ENCODE assay signal across 8 mouse cellular contexts in genomic region chr9:96795399-96795928, GRCm38 (mm10). TPM values are rescaled to one million over a fixed set of nuclear protein-coding genes. Genes with fewer than 3 reads are reported as not detected.
A peak's percentile ranks its signal among the peaks of the same experiment; 100 is the strongest.
DNase-seq lines count a peak whose midpoint lies in the region; ATAC-seq lines count a peak whose summit lies in the region.

No protein-coding gene starts in this region.

- no peaks in the 10 kb centered on the region for H3K36me3 ChIP-seq in intestine, embryonic 16.5 days (ENCODE audit: control insufficient read depth, insufficient read depth, low read length)
- no peaks in the 10 kb centered on the region for H3K36me3 ChIP-seq in limb, embryonic 12.5 days

- peak overlapping the region; percentile 78 for H3K4me2 ChIP-seq in intestine, embryonic 16.5 days (ENCODE audit: low read depth, low read length)
- H3K4me2 ChIP-seq in limb, embryonic 12.5 days: peak overlapping the region; percentile 69

- peak overlapping the region; percentile 69 for H3K9ac ChIP-seq in intestine, embryonic 16.5 days (ENCODE audit: low read depth, low read length)
- H3K9ac ChIP-seq in limb, embryonic 12.5 days (replicated peaks): peak overlapping the region; percentile 58

- peak; percentile 61 for DNase-seq in thymus, postnatal 0 days (ENCODE audit: low spot score)
- DNase-seq in thymus, adult 18-20 months: no peak
- DNase-seq in embryo, embryonic 10 days (ENCODE audit: low spot score): peak; percentile 66
- peak; percentile 93 for DNase-seq in heart, adult 11 months
- DNase-seq in neural tube, embryonic 10.5 days (ENCODE audit: extremely low spot score, low spot score): peak; percentile 56
- DNase-seq in c-Kit-positive CD71-positive TER-119-positive erythroid progenitor cells, embryonic 14.5 days (ENCODE audit: low spot score): no peak

- H3K4me3 ChIP-seq in intestine, embryonic 16.5 days (ENCODE audit: low read length): peak overlapping the region; percentile 47
- H3K4me3 ChIP-seq in limb, embryonic 12.5 days (replicated peaks): peak overlapping the region; percentile 43

- WGBS in intestine, embryonic 16.5 days: 12% methylated on average over 10 of the region's 10 CpGs
- WGBS in limb, embryonic 12.5 days: 9% methylated on average over 9 of the region's 10 CpGs

- peak overlapping the region; percentile 65 for H3K27ac ChIP-seq in intestine, embryonic 16.5 days (ENCODE audit: low read length)
- 0 out of 2 replicates have a peak overlapping the region, but pooled peaks have one; percentile 31 for H3K27ac ChIP-seq in limb, embryonic 12.5 days

- H3K27me3 ChIP-seq in intestine, embryonic 16.5 days (replicated peaks; ENCODE audit: control insufficient read depth, insufficient read depth, low read length): no peaks in the 10 kb centered on the region
- no peaks in the 10 kb centered on the region for H3K27me3 ChIP-seq in limb, embryonic 12.5 days

- H3K4me1 ChIP-seq in intestine, embryonic 16.5 days (ENCODE audit: control insufficient read depth, insufficient read depth, low read length): peaks cover 6% of the 10 kb centered on the region; the same call in 1 of the 2 replicates
- peaks cover 11% of the 10 kb centered on the region; the same call in 1 of the 2 replicates for H3K4me1 ChIP-seq in limb, embryonic 12.5 days (replicated peaks)

- peak; percentile 71 for ATAC-seq in intestine, embryonic 16.5 days
- peak; percentile 84 for ATAC-seq in limb, embryonic 12.5 days (ENCODE audit: insufficient number of reproducible peaks, insufficient read depth, low FRiP score, low TSS enrichment, low read depth)

- H3K9me3 ChIP-seq in intestine, embryonic 16.5 days (ENCODE audit: control insufficient read depth, low read length): no peaks in the 10 kb centered on the region
- H3K9me3 ChIP-seq in limb, embryonic 12.5 days: no peaks in the 10 kb centered on the region

RNA-seq across cellular contexts. Expression of gene Zbtb38, which starts 42.8 kb away (rescaled TPM):
- polyA plus RNA-seq in thymus, postnatal 0 days (2015; fragmentation: Nextera tagmentation; extraction: Ambion mirVana): 21.1 and 21.4 TPM in 2 replicates
- 20.3 and 20.6 TPM in 2 replicates for polyA plus RNA-seq in intestine, embryonic 16.5 days (2015; fragmentation: Nextera tagmentation; extraction: Ambion mirVana)
- polyA plus RNA-seq in limb, embryonic 12.5 days (2016; fragmentation: Nextera tagmentation; extraction: Ambion mirVana): 10.2 and 11.6 TPM in 2 replicates

Comparison
In these comparisons a context has a peak if more than half of its experiments do, and no peak if none do; other contexts are left out.
1. DNase-seq: peak in thymus, postnatal 0 days (single experiment), embryo, embryonic 10 days (single experiment), heart, adult 11 months (single experiment) and neural tube, embryonic 10.5 days (single experiment); none in thymus, adult 18-20 months (0 of 2) and c-Kit-positive CD71-positive TER-119-positive erythroid progenitor cells, embryonic 14.5 days (single experiment).